Mouse (Mus musculus): ENCODE data around the gene Vmn2r57. TPM values are rescaled to one million over a fixed set of nuclear protein-coding genes. Genes with fewer than 3 reads are reported as not detected.

Vmn2r57 gene
- polyA plus RNA-seq (2014; fragmentation: Illumina TruSeq; extraction: RNeasy Lipid Tissue Mini Kit (QIAGEN cat#74804); ENCODE audit: low replicate concordance) = 0.48 TPM

DNA sequence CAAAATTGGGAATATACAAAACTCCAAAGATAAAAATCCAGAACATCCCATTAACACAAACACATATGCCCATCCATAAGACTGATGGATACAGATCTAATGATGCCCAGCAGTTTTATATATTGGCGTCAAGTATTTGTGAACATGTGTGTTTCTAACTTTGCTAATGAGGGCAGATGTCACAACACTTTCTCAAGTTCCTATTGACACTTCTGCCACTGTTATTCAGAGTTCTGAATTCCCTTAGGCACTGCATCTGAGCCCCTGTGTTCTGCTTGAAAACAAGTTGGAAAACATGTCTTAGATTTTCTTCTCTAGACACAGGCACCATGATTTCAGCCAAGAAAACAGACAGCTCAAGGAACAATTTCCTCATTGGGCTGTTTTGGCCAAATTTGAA is at the start of gene Vmn2r57:
Gene Vmn2r57 (minus strand): TSS at position 101 of the 400 bp plus-strand sequence.

DNA sequence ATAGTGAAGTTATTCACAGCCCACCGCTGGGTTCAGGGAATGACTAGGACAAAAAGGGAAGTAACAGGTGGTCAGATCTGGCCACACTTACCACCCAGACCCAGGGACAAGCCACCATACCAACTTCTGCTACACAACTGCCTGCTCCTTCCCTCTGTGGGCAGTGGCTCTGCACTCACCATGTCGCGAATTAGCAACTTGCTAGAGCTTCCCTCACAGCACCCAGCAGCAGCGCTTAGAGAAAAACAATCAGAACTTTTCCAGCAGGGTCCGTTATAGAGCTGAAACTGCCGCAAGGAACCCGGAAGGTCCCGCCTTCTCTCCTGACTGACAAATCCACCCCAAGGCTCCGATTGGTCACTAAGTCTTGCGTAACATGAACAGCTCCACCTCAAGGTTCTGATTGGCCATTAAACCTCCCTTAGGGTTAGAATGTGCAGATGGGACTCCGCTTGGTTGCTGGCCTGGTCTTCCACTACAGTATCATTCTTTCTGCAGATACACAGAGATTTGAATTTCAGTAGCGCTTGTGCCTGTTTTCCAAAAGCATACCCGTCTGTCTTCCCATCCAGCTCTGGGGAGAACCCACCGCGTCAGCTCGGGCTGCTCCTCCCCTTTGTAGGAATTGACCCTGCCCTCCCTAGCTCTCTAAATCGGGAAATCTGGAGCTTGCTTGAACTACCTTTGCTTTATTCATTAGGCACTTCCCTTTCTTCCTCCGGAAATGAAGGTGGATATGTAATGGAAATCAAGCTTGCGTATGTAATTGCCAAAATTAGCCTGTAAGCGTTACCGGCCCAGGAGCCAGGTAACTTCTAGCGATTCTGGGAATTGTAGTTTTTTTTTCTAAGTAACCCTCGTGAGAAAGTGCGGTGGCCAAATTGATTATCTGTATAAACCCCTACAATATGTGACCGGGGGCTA is 55.2 kb downstream of the Vmn2r57 start, which contains the start of gene AI987944:
Gene AI987944 (minus strand): TSS at position 332 of the 924 bp plus-strand sequence.

Other genes with a start within 250 kb of the Vmn2r57 start
- gene AI987944, start 55.3 kb downstream of the Vmn2r57 start, polyA plus RNA-seq (2014; fragmentation: Illumina TruSeq; extraction: RNeasy Lipid Tissue Mini Kit (QIAGEN cat#74804); ENCODE audit: low replicate concordance) = 52.3 TPM
- 0.19 TPM for gene Gm20449, start 50.7 kb upstream of the Vmn2r57 start, polyA plus RNA-seq (2014; fragmentation: Illumina TruSeq; extraction: RNeasy Lipid Tissue Mini Kit (QIAGEN cat#74804); ENCODE audit: low replicate concordance)
- gene AW146154, start 51.2 kb upstream of the Vmn2r57 start, polyA plus RNA-seq (2014; fragmentation: Illumina TruSeq; extraction: RNeasy Lipid Tissue Mini Kit (QIAGEN cat#74804); ENCODE audit: low replicate concordance) = 26.5 TPM
- gene Gm6871, start 125.0 kb upstream of the Vmn2r57 start, polyA plus RNA-seq (2014; fragmentation: Illumina TruSeq; extraction: RNeasy Lipid Tissue Mini Kit (QIAGEN cat#74804); ENCODE audit: low replicate concordance) = not detected
- gene 2610021A01Rik, start 150.5 kb upstream of the Vmn2r57 start, polyA plus RNA-seq (2014; fragmentation: Illumina TruSeq; extraction: RNeasy Lipid Tissue Mini Kit (QIAGEN cat#74804); ENCODE audit: low replicate concordance) = 55.9 TPM
- 39.0 TPM for gene Zfp788, start 184.5 kb upstream of the Vmn2r57 start, polyA plus RNA-seq (2014; fragmentation: Illumina TruSeq; extraction: RNeasy Lipid Tissue Mini Kit (QIAGEN cat#74804); ENCODE audit: low replicate concordance)

Measured in small intestine, adult 10 weeks (tissue).